Mouse (Mus musculus): ENCODE results near the gene Crim1. TPM values are rescaled to one million over a fixed set of nuclear protein-coding genes. Genes with fewer than 3 reads are reported as not detected.

Crim1 gene
- polyA plus RNA-seq, 1 experiment = 55.2 TPM

- Histone ChIP-seq H3K4me3 (ENCODE audit: insufficient read depth, low read length) (no peak overlapping the region), H3K4me1 (ENCODE audit: control insufficient read depth, insufficient read depth, low read length) (0 out of 2 replicates have a peak, but pooled peaks cover 2% of the 10 kb centered on the region), H3K27ac (ENCODE audit: insufficient read depth, low read length) (no peak overlapping the region)
- peak; percentile 66; the same call in 1 of the 2 replicates for TF ChIP-seq CTCF (IDR thresholded peaks at IDR 0.05; ENCODE audit: borderline replicate concordance, insufficient read depth, low read length)
- TF ChIP-seq POLR2A (IDR thresholded peaks at IDR 0.05; ENCODE audit: low read depth, low read length) = no peak
Measured at GRCm38 (mm10) chr17:78197111-78197510, 2.9 kb upstream of the Crim1 start.

GRCm38 (mm10) chr17:78198140-78198539, 1.9 kb upstream of the Crim1 start:
- TF ChIP-seq POLR2A (IDR thresholded peaks at IDR 0.05; ENCODE audit: low read depth, low read length) = no peak
- no peak for TF ChIP-seq CTCF (IDR thresholded peaks at IDR 0.05; ENCODE audit: borderline replicate concordance, insufficient read depth, low read length)
- Histone ChIP-seq H3K4me3 (ENCODE audit: insufficient read depth, low read length) (no peak overlapping the region), H3K27ac (ENCODE audit: insufficient read depth, low read length) (0 out of 2 replicates have a peak overlapping the region, but pooled peaks have one; percentile 21), H3K4me1 (ENCODE audit: control insufficient read depth, insufficient read depth, low read length) (0 out of 2 replicates have a peak, but pooled peaks cover 2% of the 10 kb centered on the region)

GRCm38 (mm10) chr17:78198820-78199219, 1.2 kb upstream of the Crim1 start:
- Histone ChIP-seq H3K27ac (ENCODE audit: insufficient read depth, low read length) (peak overlapping the region; percentile 74; the same call in 1 of the 2 replicates), H3K4me1 (ENCODE audit: control insufficient read depth, insufficient read depth, low read length) (0 out of 2 replicates have a peak, but pooled peaks cover 2% of the 10 kb centered on the region), H3K4me3 (ENCODE audit: insufficient read depth, low read length) (peak overlapping the region; percentile 78)
- TF ChIP-seq CTCF (IDR thresholded peaks at IDR 0.05; ENCODE audit: borderline replicate concordance, insufficient read depth, low read length) = no peak
- TF ChIP-seq POLR2A (IDR thresholded peaks at IDR 0.05; ENCODE audit: low read depth, low read length) = no peak

- peak overlapping the region; percentile 78 for H3K4me3 ChIP-seq (ENCODE audit: insufficient read depth, low read length)
- TF ChIP-seq CTCF (IDR thresholded peaks at IDR 0.05; ENCODE audit: borderline replicate concordance, insufficient read depth, low read length) = no peak
- TF ChIP-seq POLR2A (IDR thresholded peaks at IDR 0.05; ENCODE audit: low read depth, low read length) = peak; percentile 21; the same call in 1 of the 2 replicates
- 0 out of 2 replicates have a peak, but pooled peaks cover 2% of the 10 kb centered on the region for H3K4me1 ChIP-seq (ENCODE audit: control insufficient read depth, insufficient read depth, low read length)
- peak overlapping the region; percentile 74 for H3K27ac ChIP-seq (ENCODE audit: insufficient read depth, low read length)
Measured at GRCm38 (mm10) chr17:78199231-78199625, 820 bp upstream of the Crim1 start.

GRCm38 (mm10) chr17:78200561-78201220, 643 bp downstream of the Crim1 start:
- H3K27ac ChIP-seq (ENCODE audit: insufficient read depth, low read length) = peak overlapping the region; percentile 78
- H3K4me1 ChIP-seq (ENCODE audit: control insufficient read depth, insufficient read depth, low read length) = peaks cover 8% of the 10 kb centered on the region; the same call in 1 of the 2 replicates
- peak overlapping the region; percentile 77 for H3K4me3 ChIP-seq (ENCODE audit: insufficient read depth, low read length)
- TF ChIP-seq CTCF (IDR thresholded peaks at IDR 0.05; ENCODE audit: borderline replicate concordance, insufficient read depth, low read length) (no peak), POLR2A (IDR thresholded peaks at IDR 0.05; ENCODE audit: low read depth, low read length) (no peak; the same call in 1 of the 2 replicates)

- TF ChIP-seq CTCF (IDR thresholded peaks at IDR 0.05; ENCODE audit: borderline replicate concordance, insufficient read depth, low read length) = no peak
- TF ChIP-seq POLR2A (IDR thresholded peaks at IDR 0.05; ENCODE audit: low read depth, low read length) = no peak
- H3K4me3 ChIP-seq (ENCODE audit: insufficient read depth, low read length) = peak overlapping the region; percentile 77
- peaks cover 15% of the 10 kb centered on the region for H3K4me1 ChIP-seq (ENCODE audit: control insufficient read depth, insufficient read depth, low read length)
- H3K27ac ChIP-seq (ENCODE audit: insufficient read depth, low read length) = peak overlapping the region; percentile 78; the same call in 1 of the 2 replicates
Measured at GRCm38 (mm10) chr17:78201221-78202058, 1.4 kb downstream of the Crim1 start.

- no peak overlapping the region for H3K27ac ChIP-seq (ENCODE audit: insufficient read depth, low read length)
- peak overlapping the region; percentile 77 for H3K4me3 ChIP-seq (ENCODE audit: insufficient read depth, low read length)
- peaks cover 19% of the 10 kb centered on the region for H3K4me1 ChIP-seq (ENCODE audit: control insufficient read depth, insufficient read depth, low read length)
- TF ChIP-seq POLR2A (IDR thresholded peaks at IDR 0.05; ENCODE audit: low read depth, low read length) (no peak), CTCF (IDR thresholded peaks at IDR 0.05; ENCODE audit: borderline replicate concordance, insufficient read depth, low read length) (no peak)
Measured at GRCm38 (mm10) chr17:78202221-78202620, 2.2 kb downstream of the Crim1 start.

- TF ChIP-seq POLR2A (IDR thresholded peaks at IDR 0.05; ENCODE audit: low read depth, low read length) (no peak), CTCF (IDR thresholded peaks at IDR 0.05; ENCODE audit: borderline replicate concordance, insufficient read depth, low read length) (no peak)
Measured at GRCm38 (mm10) chr17:78202756-78203155, 2.7 kb downstream of the Crim1 start.

GRCm38 (mm10) chr17:78203478-78203877, 3.4 kb downstream of the Crim1 start:
- TF ChIP-seq POLR2A (IDR thresholded peaks at IDR 0.05; ENCODE audit: low read depth, low read length) (no peak), CTCF (IDR thresholded peaks at IDR 0.05; ENCODE audit: borderline replicate concordance, insufficient read depth, low read length) (no peak)
- no peak overlapping the region for H3K27ac ChIP-seq (ENCODE audit: insufficient read depth, low read length)
- peaks cover 27% of the 10 kb centered on the region for H3K4me1 ChIP-seq (ENCODE audit: control insufficient read depth, insufficient read depth, low read length)
- peak overlapping the region; percentile 77 for H3K4me3 ChIP-seq (ENCODE audit: insufficient read depth, low read length)

More at GRCm38 (mm10) chr17:78202756-78203155, 2.7 kb downstream of the Crim1 start:
- H3K27ac ChIP-seq (ENCODE audit: insufficient read depth, low read length) = no peak overlapping the region; the same call in 1 of the 2 replicates
- H3K4me3 ChIP-seq (ENCODE audit: insufficient read depth, low read length) = peak overlapping the region; percentile 77
- peaks cover 25% of the 10 kb centered on the region for H3K4me1 ChIP-seq (ENCODE audit: control insufficient read depth, insufficient read depth, low read length)

All from embryonic fibroblast, embryonic 13.5 days (primary cell).